Mouse (Mus musculus): Measurements from ENCODE around the gene Grhl1.
"Not testable (repeated sequence)": the region's sequence is repeated elsewhere in the genome, so short reads cannot be mapped to it uniquely, and the experiment has no call there.

Gene Grhl1

GRCm38 (mm10) chr12:24571523-24572392 is at the start of gene Grhl1:
Gene Grhl1 (plus strand): TSS chr12:24572283.
- DNase-seq (ENCODE audit: extremely low spot score), result peak; percentile 91

GRCm38 (mm10) chr12:24525065-24525464 is 47.0 kb upstream of the Grhl1 start:
- not testable (repeated sequence) for DNase-seq (ENCODE audit: extremely low spot score)

GRCm38 (mm10) chr12:24536390-24536789 is 35.7 kb upstream of the Grhl1 start:
- DNase-seq (ENCODE audit: extremely low spot score), result no peak

GRCm38 (mm10) chr12:24537201-24537600 is 34.9 kb upstream of the Grhl1 start:
- DNase-seq (ENCODE audit: extremely low spot score), result no peak

GRCm38 (mm10) chr12:24537965-24538364 is 34.1 kb upstream of the Grhl1 start:
- no peak for DNase-seq (ENCODE audit: extremely low spot score)

- DNase-seq (ENCODE audit: extremely low spot score), result no peak
Measured at GRCm38 (mm10) chr12:24541426-24542154, 30.5 kb upstream of the Grhl1 start.

- DNase-seq (ENCODE audit: extremely low spot score), result no peak
Measured at GRCm38 (mm10) chr12:24547686-24548085, 24.4 kb upstream of the Grhl1 start.

GRCm38 (mm10) chr12:24548885-24549284 is 23.2 kb upstream of the Grhl1 start:
- DNase-seq (ENCODE audit: extremely low spot score), result no peak

GRCm38 (mm10) chr12:24552531-24552930 is 19.6 kb upstream of the Grhl1 start:
- no peak for DNase-seq (ENCODE audit: extremely low spot score)

- no peak for DNase-seq (ENCODE audit: extremely low spot score)
Measured at GRCm38 (mm10) chr12:24555976-24556375, 16.1 kb upstream of the Grhl1 start.

- DNase-seq (ENCODE audit: extremely low spot score), result no peak
Measured at GRCm38 (mm10) chr12:24563395-24563960, 8.6 kb upstream of the Grhl1 start.

GRCm38 (mm10) chr12:24565311-24565710 is 6.8 kb upstream of the Grhl1 start:
- DNase-seq (ENCODE audit: extremely low spot score), result no peak

GRCm38 (mm10) chr12:24567606-24568005 is 4.5 kb upstream of the Grhl1 start:
- no peak for DNase-seq (ENCODE audit: extremely low spot score)

- peak; percentile 44 for DNase-seq (ENCODE audit: extremely low spot score)
Measured at GRCm38 (mm10) chr12:24572421-24573274, 565 bp downstream of the Grhl1 start.

GRCm38 (mm10) chr12:24573275-24573580 is 1.1 kb downstream of the Grhl1 start:
- DNase-seq (ENCODE audit: extremely low spot score), result no peak

- DNase-seq (ENCODE audit: extremely low spot score), result no peak
Measured at GRCm38 (mm10) chr12:24574870-24575269, 2.8 kb downstream of the Grhl1 start.

GRCm38 (mm10) chr12:24580452-24580851 is 8.4 kb downstream of the Grhl1 start:
- no peak for DNase-seq (ENCODE audit: extremely low spot score)

- no peak for DNase-seq (ENCODE audit: extremely low spot score)
Measured at GRCm38 (mm10) chr12:24580996-24581683, 9.1 kb downstream of the Grhl1 start.

- DNase-seq (ENCODE audit: extremely low spot score), result no peak
Measured at GRCm38 (mm10) chr12:24583653-24584052, 11.6 kb downstream of the Grhl1 start.

- DNase-seq (ENCODE audit: extremely low spot score), result no peak
Measured at GRCm38 (mm10) chr12:24584835-24585234, 12.8 kb downstream of the Grhl1 start.

GRCm38 (mm10) chr12:24586193-24586592 is 14.1 kb downstream of the Grhl1 start:
- no peak for DNase-seq (ENCODE audit: extremely low spot score)
